Mouse (Mus musculus) limb, embryonic 12.5 days (tissue): ENCODE data around the gene Cd81. TPM values are rescaled to one million over a fixed set of nuclear protein-coding genes. Genes with fewer than 3 reads are reported as not detected.

Experiments
- ATAC-seq: fragments of 200-750 bp; cut with Nextera tagmentation; 2 replicates; pipeline ENCODE4 v1.8.0; 2017; ENCODE audit warnings: low read depth, moderate TSS enrichment; ENCODE audit not compliant: insufficient number of reproducible peaks, insufficient read depth, low FRiP score, low TSS enrichment
- H3K27ac ChIP-seq: fragments of 300-500 bp; sonication (generic); 2 replicates; pipeline ENCODE4 v1.5.1; 2016; ENCODE audit warnings: mild to moderate bottlenecking, moderate library complexity
- H3K27me3 ChIP-seq: fragments of 300-500 bp; sonication (generic); 2 replicates; pipeline ENCODE4 v1.6.1; 2016; ENCODE audit warnings: mild to moderate bottlenecking, moderate library complexity
- H3K36me3 ChIP-seq: fragments of 300-500 bp; sonication (generic); 2 replicates; pipeline ENCODE4 v1.6.1; 2016; ENCODE audit warnings: mild to moderate bottlenecking, moderate library complexity
- H3K4me1 ChIP-seq: fragments of 300-500 bp; sonication (generic); replicated peaks from 2 replicates; pipeline ENCODE4 v1.6.1; 2016
- H3K4me2 ChIP-seq: fragments of 300-500 bp; sonication (generic); 2 replicates; pipeline ENCODE4 v1.6.1; 2016; ENCODE audit warnings: mild to moderate bottlenecking, moderate library complexity
- H3K4me3 ChIP-seq: fragments of 300-500 bp; sonication (generic); replicated peaks from 2 replicates; pipeline ENCODE4 v1.5.1; 2016; ENCODE audit warnings: mild to moderate bottlenecking
- H3K9ac ChIP-seq: fragments of 300-500 bp; sonication (generic); replicated peaks from 2 replicates; pipeline ENCODE4 v1.6.1; 2016; ENCODE audit warnings: mild to moderate bottlenecking, moderate library complexity
- H3K9me3 ChIP-seq: fragments of 300-500 bp; sonication (generic); 2 replicates; pipeline ENCODE4 v1.6.1; 2016; ENCODE audit warnings: mild to moderate bottlenecking, moderate library complexity
- WGBS: fragments of 180-500 bp; shearing (Covaris S2); methylation state at CpG from one replicate; pipeline ENCODE4 v1.1.7; 2016; 5-methylcytosine and 5-hydroxymethylcytosine counted together
- polyA plus RNA-seq: library from polyadenylated mRNA; unstranded; fragments of >200 nt; fragmentation: Nextera tagmentation; extraction: Ambion mirVana; gene quantifications from 2 replicates; pipeline ENCODE4 v1.2.1, GENCODE M21; 2016

Cd81 gene
- polyA plus RNA-seq, 1 experiment from 2014 or later = 331 TPM

DNA sequence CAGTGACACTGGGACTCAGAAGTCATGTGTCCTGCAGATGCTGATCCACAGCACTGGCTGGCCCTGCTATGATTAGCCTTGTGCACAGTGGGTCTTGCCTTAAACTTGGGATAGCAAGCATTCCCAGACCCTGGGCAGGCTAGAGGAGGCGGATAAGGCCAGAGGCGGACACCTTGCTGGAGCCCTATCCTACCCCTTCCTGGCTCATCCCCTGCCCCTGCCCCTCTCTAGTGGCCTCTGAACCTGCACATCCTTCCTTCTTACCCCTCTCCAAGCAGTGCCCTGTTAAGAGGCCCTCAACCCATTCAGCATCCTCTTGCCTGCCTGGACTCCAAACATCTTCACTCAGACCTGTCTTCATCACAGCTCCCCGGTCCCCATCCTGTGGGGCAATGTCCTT lies 12.0 kb upstream of the Cd81 start:
- no peak for ATAC-seq
- Histone ChIP-seq H3K4me1 (no peaks in the 10 kb centered on the region), H3K4me3 (no peak overlapping the region), H3K4me2 (no peak overlapping the region), H3K36me3 (peaks cover 8% of the 10 kb centered on the region; the same call in 1 of the 2 replicates), H3K27ac (no peak overlapping the region), H3K27me3 (no peaks in the 10 kb centered on the region), H3K9me3 (no peaks in the 10 kb centered on the region), H3K9ac (no peak overlapping the region)
- 89% methylated on average over 3 of the region's 3 CpGs for WGBS

DNA sequence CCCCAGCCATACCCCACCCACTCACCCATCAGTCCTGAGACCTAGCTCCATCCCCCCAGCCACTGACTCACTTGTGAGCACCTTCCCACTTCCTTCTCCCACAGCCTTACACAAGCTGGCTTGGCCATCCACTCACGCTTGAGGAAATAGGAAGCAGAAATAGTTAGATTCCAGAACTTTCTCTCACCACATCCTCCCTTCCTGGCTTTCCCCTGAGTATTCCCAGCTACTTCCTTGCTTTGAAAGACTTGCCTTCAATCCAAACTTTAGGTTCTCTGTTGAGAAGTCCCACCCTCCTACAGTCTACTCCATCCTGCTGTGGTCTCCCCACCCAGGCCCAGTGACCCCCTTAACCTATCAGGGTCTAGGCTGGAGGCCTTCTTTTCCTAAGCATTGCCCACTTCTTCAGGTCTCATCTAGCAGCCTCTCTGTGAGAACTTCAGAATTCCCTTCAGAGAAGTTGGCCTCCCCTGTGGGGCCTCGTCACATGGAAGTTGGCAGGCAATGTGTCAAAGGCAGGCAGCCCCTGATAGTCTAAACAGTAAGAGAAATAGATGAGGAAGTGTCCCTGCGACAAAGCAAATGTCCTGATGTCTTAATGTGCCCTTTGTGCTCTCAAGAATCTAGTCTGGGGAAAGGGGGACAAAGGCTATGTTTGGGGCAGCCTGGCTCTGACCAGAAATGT lies 11.3 kb upstream of the Cd81 start:
- Histone ChIP-seq H3K4me3 (no peak overlapping the region), H3K4me2 (no peak overlapping the region), H3K9ac (no peak overlapping the region), H3K4me1 (no peaks in the 10 kb centered on the region), H3K27me3 (no peaks in the 10 kb centered on the region), H3K9me3 (no peaks in the 10 kb centered on the region), H3K36me3 (peaks cover 8% of the 10 kb centered on the region; the same call in 1 of the 2 replicates), H3K27ac (no peak overlapping the region)
- ATAC-seq = no peak
- WGBS = 84% methylated on average over 3 of the region's 3 CpGs

- no peak overlapping the region for H3K4me2 ChIP-seq
- no peaks in the 10 kb centered on the region for H3K4me1 ChIP-seq
- ATAC-seq = no peak
- WGBS = 77% methylated on average over 3 of the region's 3 CpGs
- H3K4me3 ChIP-seq = no peak overlapping the region
- peaks cover 3% of the 10 kb centered on the region; the same call in 1 of the 2 replicates for H3K36me3 ChIP-seq
- H3K9me3 ChIP-seq = no peaks in the 10 kb centered on the region
- no peak overlapping the region for H3K27ac ChIP-seq
- H3K9ac ChIP-seq = no peak overlapping the region
- H3K27me3 ChIP-seq = no peaks in the 10 kb centered on the region
These were observed 10.4 kb upstream of the Cd81 start for GRCm38 (mm10) chr7:143042089-143042488.

- Histone ChIP-seq H3K27ac (no peak overlapping the region), H3K9ac (no peak overlapping the region), H3K9me3 (no peaks in the 10 kb centered on the region), H3K4me1 (no peaks in the 10 kb centered on the region), H3K4me3 (no peak overlapping the region), H3K36me3 (no peaks in the 10 kb centered on the region), H3K27me3 (no peaks in the 10 kb centered on the region), H3K4me2 (no peak overlapping the region)
- ATAC-seq = no peak
- WGBS = 86% methylated on average over 3 of the region's 3 CpGs
These were observed 9.6 kb upstream of the Cd81 start for GRCm38 (mm10) chr7:143042897-143043300.

- H3K36me3 ChIP-seq = no peaks in the 10 kb centered on the region
- ATAC-seq = no peak
These were observed 8.3 kb upstream of the Cd81 start for GRCm38 (mm10) chr7:143044049-143044825.

GRCm38 (mm10) chr7:143044826-143045206 lies 7.7 kb upstream of the Cd81 start:
- Histone ChIP-seq H3K4me2 (no peak overlapping the region), H3K9ac (no peak overlapping the region), H3K9me3 (no peaks in the 10 kb centered on the region), H3K4me1 (no peaks in the 10 kb centered on the region), H3K4me3 (no peak overlapping the region), H3K27me3 (no peaks in the 10 kb centered on the region), H3K27ac (no peak overlapping the region), H3K36me3 (no peaks in the 10 kb centered on the region)
- no peak for ATAC-seq

More at GRCm38 (mm10) chr7:143044049-143044825, 8.3 kb upstream of the Cd81 start:
- no peak overlapping the region for H3K4me3 ChIP-seq
- H3K27ac ChIP-seq = no peak overlapping the region
- no peaks in the 10 kb centered on the region for H3K4me1 ChIP-seq
- no peaks in the 10 kb centered on the region for H3K27me3 ChIP-seq
- 87% methylated on average over 2 of the region's 2 CpGs for WGBS
- no peak overlapping the region for H3K4me2 ChIP-seq
- no peaks in the 10 kb centered on the region for H3K9me3 ChIP-seq
- no peak overlapping the region for H3K9ac ChIP-seq

DNA sequence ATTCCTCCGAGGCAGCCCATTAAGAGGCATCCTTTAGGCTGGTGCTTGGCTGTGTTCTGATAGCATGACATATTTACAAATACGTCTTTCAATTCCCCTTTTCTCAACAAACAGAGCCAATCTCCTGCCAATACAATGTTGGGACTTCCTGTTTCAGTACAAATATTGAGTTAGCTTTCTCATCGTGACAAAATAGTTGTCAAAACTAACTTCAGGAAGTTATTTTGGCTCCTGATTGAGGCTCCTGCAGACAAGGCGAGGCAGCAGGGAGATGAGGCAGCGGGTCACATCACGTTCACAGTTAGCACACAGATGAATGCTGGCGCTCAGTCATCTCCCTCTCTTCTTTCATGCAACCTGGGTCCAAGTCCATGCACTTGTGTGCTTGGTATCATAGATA lies 6.2 kb upstream of the Cd81 start:
- no peaks in the 10 kb centered on the region for H3K27me3 ChIP-seq
- H3K4me2 ChIP-seq = no peak overlapping the region
- H3K4me1 ChIP-seq = no peaks in the 10 kb centered on the region
- no peak for ATAC-seq
- 86% methylated on average over 7 of the region's 7 CpGs for WGBS
- no peaks in the 10 kb centered on the region for H3K36me3 ChIP-seq
- H3K9me3 ChIP-seq = no peaks in the 10 kb centered on the region
- no peak overlapping the region for H3K9ac ChIP-seq
- no peak overlapping the region for H3K27ac ChIP-seq
- H3K4me3 ChIP-seq = no peak overlapping the region

DNA sequence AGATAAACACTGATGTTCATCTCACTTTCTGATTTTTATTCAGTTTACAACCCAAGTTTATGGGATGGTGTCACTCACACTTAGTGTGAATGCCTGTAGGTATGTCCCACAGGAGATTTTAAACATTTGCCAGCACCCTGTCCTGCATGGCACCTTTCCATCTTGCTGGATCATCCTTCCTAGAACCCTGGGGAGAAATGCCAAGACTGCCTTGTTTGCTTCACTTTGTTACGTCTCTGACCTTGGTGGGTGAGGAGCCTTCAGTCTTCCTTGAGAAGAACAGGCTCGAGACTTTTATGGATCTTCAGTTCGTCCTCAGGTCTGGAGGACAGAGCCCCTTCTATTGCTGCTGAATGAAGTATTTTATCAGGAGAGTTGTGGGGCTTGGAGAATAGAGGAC lies 3.2 kb upstream of the Cd81 start:
- H3K27me3 ChIP-seq = no peaks in the 10 kb centered on the region
- H3K4me3 ChIP-seq = no peak overlapping the region
- no peaks in the 10 kb centered on the region for H3K36me3 ChIP-seq
- WGBS = 74% methylated on average over 3 of the region's 3 CpGs
- no peak overlapping the region for H3K27ac ChIP-seq
- H3K4me2 ChIP-seq = no peak overlapping the region
- H3K9me3 ChIP-seq = no peaks in the 10 kb centered on the region
- no peak overlapping the region for H3K9ac ChIP-seq
- H3K4me1 ChIP-seq = peaks cover 13% of the 10 kb centered on the region
- no peak for ATAC-seq

- no peak overlapping the region for H3K27ac ChIP-seq
- H3K9me3 ChIP-seq = no peaks in the 10 kb centered on the region
- no peak overlapping the region for H3K9ac ChIP-seq
- no peaks in the 10 kb centered on the region for H3K27me3 ChIP-seq
- peaks cover 21% of the 10 kb centered on the region for H3K4me1 ChIP-seq
- WGBS = 92% methylated on average over 3 of the region's 3 CpGs
- no peak overlapping the region for H3K4me3 ChIP-seq
- H3K36me3 ChIP-seq = no peaks in the 10 kb centered on the region; the same call in 1 of the 2 replicates
- ATAC-seq = no peak
- H3K4me2 ChIP-seq = no peak overlapping the region
These were observed 2.4 kb upstream of the Cd81 start for GRCm38 (mm10) chr7:143049841-143050816.

GRCm38 (mm10) chr7:143051316-143051715 lies 1.2 kb upstream of the Cd81 start:
- no peaks in the 10 kb centered on the region for H3K9me3 ChIP-seq
- no peak overlapping the region for H3K4me2 ChIP-seq

More at GRCm38 (mm10) chr7:143051316-143051715, 1.2 kb upstream of the Cd81 start:
- WGBS = 66% methylated on average over 2 of the region's 2 CpGs
- H3K4me1 ChIP-seq = peaks cover 32% of the 10 kb centered on the region
- ATAC-seq = no peak
- no peak overlapping the region for H3K4me3 ChIP-seq
- no peak overlapping the region for H3K9ac ChIP-seq
- H3K36me3 ChIP-seq = peaks cover 10% of the 10 kb centered on the region
- no peaks in the 10 kb centered on the region for H3K27me3 ChIP-seq
- no peak overlapping the region for H3K27ac ChIP-seq
